Mouse (Mus musculus) thymus, postnatal 10 days (tissue): ENCODE measurements around the gene Cldnd1.

Experiments used
- DNase-seq, 2 experiments: peaks; one replicate each; pipeline ENCODE4 v3.0.0; 2021; ENCODE audit warnings: low spot score in 2 of 2

Cldnd1 gene

DNA sequence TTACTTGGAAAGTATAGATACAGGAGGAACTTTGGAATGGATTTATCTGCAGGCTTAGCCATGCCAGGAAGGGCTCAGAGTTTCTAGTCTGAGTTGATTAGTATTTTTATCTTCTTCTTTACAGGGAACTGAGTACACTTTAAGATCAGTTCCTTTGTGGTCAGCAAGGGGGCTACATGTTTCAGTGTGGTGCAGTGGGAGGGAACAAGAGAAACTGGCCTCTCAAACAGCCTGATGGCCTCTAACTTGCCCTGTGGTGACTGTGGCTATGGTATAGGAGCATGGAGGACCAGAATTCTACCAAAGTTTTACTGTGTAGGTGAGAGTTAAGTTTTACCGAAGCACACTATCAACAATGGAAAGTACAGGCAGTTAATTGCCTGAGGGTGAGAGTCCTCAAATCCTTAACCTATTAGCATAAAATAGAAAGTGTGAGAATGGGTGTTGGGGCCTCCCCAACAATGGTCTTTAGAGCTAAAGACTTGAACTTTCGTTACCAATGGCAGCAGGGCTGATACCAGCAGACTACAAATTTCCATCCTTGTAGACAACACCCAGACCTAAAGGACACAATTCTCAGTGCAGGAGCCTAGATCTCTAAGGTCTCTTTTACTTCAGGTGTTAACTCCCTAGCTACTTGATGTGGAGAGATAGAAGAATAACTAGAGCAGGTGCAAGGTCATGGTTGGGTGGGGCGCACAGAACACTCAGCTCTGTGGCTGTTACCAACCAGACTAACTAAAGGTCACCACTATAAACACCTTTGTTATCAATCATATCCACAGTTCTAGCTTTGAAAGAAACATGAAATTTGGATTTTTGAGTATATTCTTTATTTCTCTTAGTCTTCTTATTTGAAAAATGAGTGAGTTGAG lies 18.9 kb upstream of the Cldnd1 start:
- no peak for DNase-seq

GRCm38 (mm10) chr16:58709536-58709935 lies 18.2 kb upstream of the Cldnd1 start:
- no peak for DNase-seq

GRCm38 (mm10) chr16:58712221-58712620 lies 15.5 kb upstream of the Cldnd1 start:
- no peak for DNase-seq

GRCm38 (mm10) chr16:58713128-58713527 lies 14.6 kb upstream of the Cldnd1 start:
- DNase-seq, result no peak

- DNase-seq, result no peak
Measured at GRCm38 (mm10) chr16:58715018-58715417, 12.7 kb upstream of the Cldnd1 start.

DNA sequence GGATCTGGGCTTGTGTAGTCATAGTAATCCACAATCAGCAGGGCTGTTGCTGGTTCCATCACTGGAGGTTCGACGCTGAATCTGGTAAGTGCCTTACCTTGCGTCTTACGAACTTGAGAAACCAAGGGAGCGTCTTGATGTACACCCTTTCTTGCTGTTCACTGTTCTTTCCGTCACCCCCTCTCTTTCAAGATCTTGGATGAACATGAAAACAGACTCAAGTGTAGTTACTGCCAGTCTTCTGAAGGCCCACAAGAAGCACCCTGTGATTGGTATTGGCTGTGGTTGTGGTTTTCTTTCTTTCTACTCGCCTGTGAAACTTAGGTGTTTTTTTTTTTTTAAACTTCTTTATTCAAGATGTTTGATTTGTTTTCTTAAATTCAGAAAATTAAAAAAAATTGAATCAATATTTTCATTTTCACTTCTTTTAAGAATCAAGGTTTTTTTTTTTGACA lies 9.0 kb upstream of the Cldnd1 start, which contains the start of gene Gpr15:
Gene Gpr15 (minus strand): TSS at position 405 of the 455 bp plus-strand sequence.
- DNase-seq, result no peak

DNA sequence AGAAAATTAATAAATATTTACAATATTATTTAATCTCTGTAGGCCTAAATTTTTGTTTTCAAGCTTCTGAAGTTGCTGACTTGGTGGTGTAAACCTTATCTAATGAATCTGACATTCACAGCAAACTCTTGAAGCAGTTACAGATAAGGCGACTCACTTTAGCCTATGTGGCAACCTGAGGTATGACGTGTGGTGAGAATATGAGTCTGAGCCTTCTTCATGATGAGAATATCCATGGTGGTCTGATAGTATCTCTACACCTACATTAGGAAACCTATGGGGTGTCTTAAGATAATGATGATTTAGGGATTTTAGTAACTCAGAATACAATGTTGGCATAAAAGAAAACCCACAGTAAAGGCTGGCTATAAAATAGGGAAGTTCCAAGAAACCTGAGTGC lies 5.4 kb upstream of the Cldnd1 start:
- DNase-seq, result no peak

- no peak for DNase-seq
Measured at GRCm38 (mm10) chr16:58726680-58727476, 832 bp upstream of the Cldnd1 start.

- no peak for DNase-seq
Measured at GRCm38 (mm10) chr16:58728176-58728671, 514 bp downstream of the Cldnd1 start.

- no peak for DNase-seq
Measured at GRCm38 (mm10) chr16:58738205-58738604, 10.5 kb downstream of the Cldnd1 start.

GRCm38 (mm10) chr16:58738800-58739199 lies 11.1 kb downstream of the Cldnd1 start:
- DNase-seq, result no peak

DNA sequence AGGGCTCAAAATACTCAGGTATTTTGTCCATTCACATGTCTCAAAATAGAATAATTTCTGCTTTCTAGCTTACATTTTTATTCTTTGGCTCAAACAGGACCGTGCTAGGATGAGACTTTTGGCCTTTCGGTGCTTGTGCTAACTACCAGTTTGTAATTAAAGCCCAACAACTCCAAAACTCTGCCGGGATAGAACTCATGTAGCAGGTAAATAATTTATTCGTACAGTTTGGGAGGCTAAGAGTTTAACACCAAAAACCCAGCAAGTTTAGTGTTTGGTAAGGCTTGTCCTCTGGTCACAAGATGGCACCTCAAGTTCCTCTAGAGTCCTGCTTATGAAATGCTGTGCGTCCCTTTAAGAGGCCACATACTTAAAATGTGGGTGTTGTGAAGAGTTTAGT lies 13.0 kb downstream of the Cldnd1 start:
- no peak for DNase-seq

DNA sequence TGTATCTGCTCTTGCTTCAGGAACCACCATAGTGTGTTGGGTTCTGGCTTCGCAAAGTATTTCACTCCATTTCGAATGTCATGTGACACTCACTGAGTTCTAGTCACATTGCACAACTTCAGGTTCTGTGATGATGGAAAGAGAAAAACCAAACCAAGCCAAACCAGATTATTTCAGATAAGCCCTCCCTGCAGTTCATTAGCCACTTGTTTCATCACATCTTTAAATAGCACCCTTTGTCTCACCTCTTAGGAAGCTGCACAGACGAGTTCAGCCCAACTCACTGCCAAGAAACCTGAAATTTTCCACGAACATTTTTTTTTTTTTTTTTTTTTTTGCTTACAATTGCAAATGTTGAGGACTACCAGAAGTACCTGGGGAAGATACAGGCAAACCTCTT lies 19.0 kb downstream of the Cldnd1 start:
- no peak for DNase-seq

- no peak for DNase-seq
Measured at GRCm38 (mm10) chr16:58751314-58751713, 23.6 kb downstream of the Cldnd1 start.

GRCm38 (mm10) chr16:58756191-58756590 lies 28.5 kb downstream of the Cldnd1 start:
- DNase-seq, result no peak

- DNase-seq, result no peak
Measured at GRCm38 (mm10) chr16:58763076-58763475, 35.4 kb downstream of the Cldnd1 start, which contains the start of gene Olfr172. Gene Olfr172, minus strand, starts transcription at chr16:58763176.
